Mouse (Mus musculus) heart, embryonic 16.5 days (tissue): Measurements from ENCODE around the gene Dhx35. TPM values are rescaled to one million over a fixed set of nuclear protein-coding genes. Genes with fewer than 3 reads are reported as not detected.
A peak's percentile ranks its signal among the peaks of the same experiment; 100 is the strongest.

ENCODE experiments used
- ATAC-seq: fragments of 200-750 bp; cut with Nextera tagmentation; replicated peaks from 2 replicates; pipeline ENCODE4 v1.8.0; 2017; ENCODE audit warnings: moderate number of reproducible peaks; ENCODE audit not compliant: insufficient read depth, low FRiP score; ENCODE audit errors: extremely low read depth
- H3K27ac ChIP-seq: fragments of 300-500 bp; sonication (generic); 2 replicates; pipeline ENCODE4 v1.5.1; 2014; ENCODE audit warnings: mild to moderate bottlenecking, low read length, control low read depth, moderate library complexity
- H3K27me3 ChIP-seq: fragments of 300-500 bp; sonication (generic); 2 replicates; pipeline ENCODE4 v1.6.1; 2014; ENCODE audit warnings: low read length, mixed read lengths; ENCODE audit not compliant: control insufficient read depth, insufficient read depth
- H3K36me3 ChIP-seq: fragments of 300-500 bp; sonication (generic); 2 replicates; pipeline ENCODE4 v1.6.1; 2014; ENCODE audit not compliant: control insufficient read depth, insufficient read depth
- H3K4me1 ChIP-seq: fragments of 300-500 bp; sonication (generic); 2 replicates; pipeline ENCODE4 v1.6.1; 2014; ENCODE audit warnings: low read length, mixed read lengths; ENCODE audit not compliant: control insufficient read depth, insufficient read depth
- H3K4me2 ChIP-seq: fragments of 300-500 bp; sonication (generic); 2 replicates; pipeline ENCODE4 v1.6.1; 2014; ENCODE audit warnings: low read depth, mild to moderate bottlenecking, control low read depth, low read length
- H3K4me3 ChIP-seq: fragments of 300-500 bp; sonication (generic); 2 replicates; pipeline ENCODE4 v1.5.1; 2014; ENCODE audit warnings: mild to moderate bottlenecking, control low read depth, low read length
- H3K9ac ChIP-seq: fragments of 300-500 bp; sonication (generic); 2 replicates; pipeline ENCODE4 v1.6.1; 2014; ENCODE audit warnings: low read length, control low read depth
- H3K9me3 ChIP-seq: fragments of 300-500 bp; sonication (generic); replicated peaks from 2 replicates; pipeline ENCODE4 v1.6.1; 2016; ENCODE audit warnings: low read length; ENCODE audit not compliant: control insufficient read depth
- WGBS: fragments of 180-500 bp; shearing (Covaris S2); extraction: QIAGEN DNeasy Blood & Tissue Kit; methylation state at CpG from one replicate; pipeline ENCODE4 v1.1.7; 2014; 5-methylcytosine and 5-hydroxymethylcytosine counted together
- polyA plus RNA-seq: library from polyadenylated mRNA; unstranded; fragments of >200 nt; fragmentation: Nextera tagmentation; extraction: Ambion mirVana; gene quantifications from 2 replicates; pipeline ENCODE4 v1.2.1, GENCODE M21; 2015

Gene Dhx35
- polyA plus RNA-seq, 1 experiment from 2014 or later = 14.4 TPM

- H3K27me3 ChIP-seq = no peaks in the 10 kb centered on the region
- no peak overlapping the region for H3K4me3 ChIP-seq
- H3K4me1 ChIP-seq = no peaks in the 10 kb centered on the region
- no peak for ATAC-seq
- no peak overlapping the region for H3K9ac ChIP-seq
- peaks cover 25% of the 10 kb centered on the region for H3K36me3 ChIP-seq
- H3K4me2 ChIP-seq = no peak overlapping the region
- H3K9me3 ChIP-seq = no peaks in the 10 kb centered on the region
- H3K27ac ChIP-seq = no peak overlapping the region
- WGBS = 34% methylated on average over 2 of the region's 2 CpGs
These were observed 58.0 kb downstream of the Dhx35 start for GRCm38 (mm10) chr2:158852579-158852978.

- no peak overlapping the region for H3K27ac ChIP-seq
- H3K36me3 ChIP-seq = peaks cover 8% of the 10 kb centered on the region
- H3K4me2 ChIP-seq = no peak overlapping the region
- no peaks in the 10 kb centered on the region for H3K9me3 ChIP-seq
- no peaks in the 10 kb centered on the region for H3K27me3 ChIP-seq
- H3K4me1 ChIP-seq = no peaks in the 10 kb centered on the region
- ATAC-seq = no peak
- H3K9ac ChIP-seq = no peak overlapping the region
- 87% methylated on average over 10 of the region's 10 CpGs for WGBS
- H3K4me3 ChIP-seq = no peak overlapping the region
These were observed 62.4 kb downstream of the Dhx35 start for GRCm38 (mm10) chr2:158856896-158857499.

DNA sequence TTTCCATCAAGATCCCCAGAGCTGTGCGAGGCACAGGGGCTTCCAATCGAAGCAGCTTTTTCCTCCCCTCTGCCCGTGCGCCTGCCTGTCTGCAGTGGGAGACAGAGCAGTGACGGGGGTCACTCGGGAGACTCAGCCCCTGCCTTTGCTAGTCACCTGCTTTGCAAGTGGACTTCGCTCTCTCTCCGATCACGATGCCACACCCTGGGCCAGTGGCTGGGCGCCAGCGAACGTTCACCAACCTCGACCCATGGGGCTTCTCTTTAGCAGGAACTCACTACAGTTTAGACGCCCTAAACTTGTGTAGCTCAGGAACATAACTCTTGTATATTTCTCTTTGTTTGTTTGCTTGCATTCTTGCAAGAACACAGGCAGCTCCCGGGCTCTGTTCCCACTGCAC is 63.0 kb downstream of the Dhx35 start:
- Histone ChIP-seq H3K9ac (no peak overlapping the region), H3K27me3 (no peaks in the 10 kb centered on the region), H3K4me2 (no peak overlapping the region), H3K4me1 (no peaks in the 10 kb centered on the region), H3K9me3 (no peaks in the 10 kb centered on the region), H3K27ac (no peak overlapping the region), H3K4me3 (no peak overlapping the region), H3K36me3 (peaks cover 8% of the 10 kb centered on the region)
- ATAC-seq = no peak
- WGBS = 90% methylated on average over 15 of the region's 15 CpGs

DNA sequence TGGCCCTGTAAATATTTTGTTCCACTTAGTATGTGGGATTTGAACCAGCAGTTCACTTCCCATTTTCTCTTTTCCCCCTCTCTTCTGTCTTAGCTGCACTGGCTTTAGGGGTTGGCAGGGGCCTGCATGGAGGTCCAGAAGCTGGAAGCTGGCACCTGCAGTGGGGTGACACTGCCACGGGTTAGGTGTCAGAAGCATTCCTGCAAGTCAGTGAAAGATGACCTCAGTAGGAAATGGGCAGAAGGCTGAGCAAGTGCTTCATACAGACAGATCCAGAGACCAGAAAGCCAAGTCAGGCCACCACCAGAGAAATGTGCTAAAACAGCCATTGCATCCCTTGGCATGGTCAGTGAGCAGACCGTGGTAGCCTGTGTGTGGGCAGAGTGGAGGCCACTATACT is 66.5 kb downstream of the Dhx35 start:
- H3K27ac ChIP-seq = no peak overlapping the region
- no peaks in the 10 kb centered on the region for H3K4me1 ChIP-seq
- H3K9ac ChIP-seq = no peak overlapping the region
- no peak overlapping the region for H3K4me3 ChIP-seq
- no peaks in the 10 kb centered on the region for H3K9me3 ChIP-seq
- no peak for ATAC-seq
- H3K27me3 ChIP-seq = no peaks in the 10 kb centered on the region
- no peak overlapping the region for H3K4me2 ChIP-seq
- peaks cover 8% of the 10 kb centered on the region for H3K36me3 ChIP-seq
- 69% methylated on average over 2 of the region's 2 CpGs for WGBS

DNA sequence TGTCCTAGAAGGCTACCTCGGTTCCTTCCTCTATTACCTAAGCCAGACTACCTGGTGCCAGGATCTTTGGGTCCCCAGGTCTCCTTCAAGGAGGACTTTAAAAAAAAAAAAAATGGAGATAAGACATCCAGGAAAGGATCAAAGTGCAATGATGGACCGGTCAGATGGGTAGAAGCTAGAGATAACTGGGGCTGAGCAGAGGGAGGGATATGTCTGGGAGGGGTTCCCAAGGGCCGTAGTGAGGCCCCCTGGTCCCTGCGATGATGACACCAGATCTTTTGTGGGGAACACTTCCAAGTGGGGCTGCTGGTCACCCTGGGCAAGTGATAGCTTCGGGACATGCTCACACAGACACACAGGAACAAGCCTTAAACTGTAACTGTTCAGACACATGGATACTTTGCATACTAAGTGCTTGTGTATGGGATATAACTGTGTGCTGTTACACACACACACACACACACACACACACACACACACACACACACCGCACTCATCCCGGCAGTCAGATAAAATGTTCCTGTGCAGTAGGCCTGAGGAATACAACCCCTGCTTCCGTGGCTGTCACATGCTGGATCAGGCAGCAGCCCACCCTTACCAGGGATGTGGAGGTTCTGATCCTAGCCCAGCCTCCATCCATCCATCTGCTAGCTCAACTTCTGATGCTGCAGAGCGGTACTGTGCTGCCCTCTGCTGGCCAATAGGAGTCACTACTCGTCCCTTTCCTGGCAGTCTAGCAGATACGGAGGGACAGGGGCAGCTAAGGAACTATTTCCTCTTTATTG is 68.9 kb downstream of the Dhx35 start:
- H3K9ac ChIP-seq = no peak overlapping the region
- H3K36me3 ChIP-seq = no peaks in the 10 kb centered on the region
- H3K27me3 ChIP-seq = no peaks in the 10 kb centered on the region
- H3K4me1 ChIP-seq = no peaks in the 10 kb centered on the region
- no peak overlapping the region for H3K27ac ChIP-seq
- H3K4me2 ChIP-seq = no peak overlapping the region
- ATAC-seq = no peak
- no peaks in the 10 kb centered on the region for H3K9me3 ChIP-seq
- H3K4me3 ChIP-seq = no peak overlapping the region
- 40% methylated on average over 11 of the region's 11 CpGs for WGBS

DNA sequence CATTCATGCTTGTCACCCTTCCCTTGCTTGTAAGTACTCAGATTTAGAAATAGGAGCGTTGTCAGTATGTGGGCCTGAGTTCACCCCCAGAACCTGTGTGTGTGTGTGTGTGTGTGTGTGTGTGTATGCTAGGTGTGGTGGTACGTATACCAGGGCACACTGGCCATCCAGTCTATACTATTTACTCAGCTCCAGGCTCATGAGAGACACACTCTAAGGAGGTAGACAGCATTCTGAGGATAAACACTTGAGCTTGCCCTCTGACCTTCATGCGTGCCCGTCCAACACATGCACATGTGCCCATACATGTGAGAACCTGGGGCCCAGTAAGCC is 69.5 kb downstream of the Dhx35 start:
- H3K27ac ChIP-seq = no peak overlapping the region
- WGBS = 77% methylated on average over 4 of the region's 4 CpGs
- no peak overlapping the region for H3K9ac ChIP-seq
- no peak overlapping the region for H3K4me2 ChIP-seq
- no peaks in the 10 kb centered on the region for H3K36me3 ChIP-seq
- no peaks in the 10 kb centered on the region for H3K27me3 ChIP-seq
- H3K4me1 ChIP-seq = no peaks in the 10 kb centered on the region
- ATAC-seq = no peak
- no peak overlapping the region for H3K4me3 ChIP-seq
- H3K9me3 ChIP-seq = no peaks in the 10 kb centered on the region

DNA sequence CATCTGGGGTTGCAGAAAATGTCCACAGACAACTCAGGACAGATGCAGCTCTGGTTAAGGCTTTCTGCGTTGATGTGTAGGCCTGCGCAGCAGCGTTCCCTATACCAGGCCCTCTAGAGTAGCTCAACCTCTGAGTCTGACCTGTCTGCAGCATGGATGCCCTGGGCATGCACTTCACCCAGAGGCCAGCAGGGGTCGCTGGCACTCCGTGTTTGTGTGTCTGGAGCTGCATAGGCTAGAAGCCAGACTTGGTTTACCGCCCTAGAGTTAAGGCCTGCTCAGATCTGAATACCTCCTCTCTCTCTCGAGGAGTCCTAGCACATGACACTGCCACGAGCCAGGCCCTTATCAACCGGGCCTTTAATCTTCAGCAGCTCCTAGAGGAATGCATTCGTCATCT is 70.8 kb downstream of the Dhx35 start:
- 16% methylated on average over 10 of the region's 10 CpGs for WGBS
- H3K4me1 ChIP-seq = no peaks in the 10 kb centered on the region
- H3K36me3 ChIP-seq = no peaks in the 10 kb centered on the region
- no peaks in the 10 kb centered on the region for H3K9me3 ChIP-seq
- H3K27me3 ChIP-seq = no peaks in the 10 kb centered on the region
- no peak overlapping the region for H3K27ac ChIP-seq
- no peak overlapping the region for H3K4me2 ChIP-seq
- peak; percentile 39; the same call in 1 of the 2 replicates for ATAC-seq
- no peak overlapping the region for H3K9ac ChIP-seq
- no peak overlapping the region for H3K4me3 ChIP-seq

DNA sequence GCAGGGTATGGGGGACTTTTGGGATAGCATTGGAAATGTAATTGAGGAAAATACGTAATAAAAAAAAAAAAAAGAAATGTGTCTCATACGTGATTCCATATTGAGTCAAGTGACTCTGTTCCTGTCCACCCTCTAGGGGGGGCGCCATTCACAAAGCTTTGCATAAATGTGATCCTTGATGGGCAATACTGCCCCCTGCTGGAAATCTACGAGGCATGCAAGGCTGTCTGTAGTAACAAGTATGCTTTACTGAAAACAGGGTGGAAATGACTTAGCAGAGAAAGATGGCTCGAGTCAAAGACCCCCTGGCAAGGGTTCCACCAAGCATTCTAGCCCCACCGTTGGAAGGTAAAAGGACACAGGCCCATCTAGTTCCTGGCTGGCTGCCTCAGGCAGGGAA is 92.0 kb downstream of the Dhx35 start:
- no peak overlapping the region for H3K4me2 ChIP-seq
- H3K9ac ChIP-seq = no peak overlapping the region
- no peaks in the 10 kb centered on the region for H3K4me1 ChIP-seq
- ATAC-seq = no peak
- H3K27me3 ChIP-seq = no peaks in the 10 kb centered on the region
- no peaks in the 10 kb centered on the region for H3K9me3 ChIP-seq
- H3K27ac ChIP-seq = no peak overlapping the region
- H3K36me3 ChIP-seq = no peaks in the 10 kb centered on the region
- no peak overlapping the region for H3K4me3 ChIP-seq
- 37% methylated on average over 6 of the region's 6 CpGs for WGBS

DNA sequence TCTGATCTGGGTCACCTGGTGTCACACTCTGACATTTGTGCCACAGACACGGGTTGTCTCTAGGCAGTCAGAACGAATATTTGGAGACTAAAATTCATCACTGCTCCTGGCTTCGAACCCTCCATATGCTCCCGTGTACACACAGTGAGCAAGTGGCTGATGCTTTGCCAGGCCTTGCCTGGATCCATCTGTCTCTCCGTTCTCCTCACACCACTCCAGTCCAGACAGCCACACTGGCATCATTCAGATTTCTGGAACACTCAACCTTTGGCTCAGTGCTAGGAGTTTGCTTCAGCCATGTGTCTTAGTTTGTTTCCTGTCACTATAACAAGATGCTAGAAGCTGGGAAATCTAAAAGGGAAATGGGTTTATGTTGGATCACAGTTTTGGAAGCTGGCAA is 93.9 kb downstream of the Dhx35 start:
- ATAC-seq = no peak
- H3K4me1 ChIP-seq = no peaks in the 10 kb centered on the region
- no peaks in the 10 kb centered on the region for H3K9me3 ChIP-seq
- WGBS = 83% methylated on average over 5 of the region's 5 CpGs
- no peak overlapping the region for H3K4me3 ChIP-seq
- no peaks in the 10 kb centered on the region for H3K36me3 ChIP-seq
- H3K27me3 ChIP-seq = no peaks in the 10 kb centered on the region
- H3K27ac ChIP-seq = no peak overlapping the region
- H3K4me2 ChIP-seq = no peak overlapping the region
- no peak overlapping the region for H3K9ac ChIP-seq
